Mouse (Mus musculus) liver, adult 2 months (tissue): ENCODE data around the gene Gadd45g.

Experiments
- CTCF ChIP-seq: fragments of 200-500 bp; IDR thresholded peaks from 2 replicates; pipeline ENCODE4 v1.5.1; 2011; ENCODE audit warnings: low read depth, low read length, control low read depth
- POLR2A ChIP-seq: fragments of 200-500 bp; IDR thresholded peaks from 2 replicates; pipeline ENCODE4 v1.6.1; 2011; ENCODE audit warnings: low read length, control low read depth; ENCODE audit not compliant: insufficient read depth; ENCODE audit errors: extremely low read depth

DNA sequence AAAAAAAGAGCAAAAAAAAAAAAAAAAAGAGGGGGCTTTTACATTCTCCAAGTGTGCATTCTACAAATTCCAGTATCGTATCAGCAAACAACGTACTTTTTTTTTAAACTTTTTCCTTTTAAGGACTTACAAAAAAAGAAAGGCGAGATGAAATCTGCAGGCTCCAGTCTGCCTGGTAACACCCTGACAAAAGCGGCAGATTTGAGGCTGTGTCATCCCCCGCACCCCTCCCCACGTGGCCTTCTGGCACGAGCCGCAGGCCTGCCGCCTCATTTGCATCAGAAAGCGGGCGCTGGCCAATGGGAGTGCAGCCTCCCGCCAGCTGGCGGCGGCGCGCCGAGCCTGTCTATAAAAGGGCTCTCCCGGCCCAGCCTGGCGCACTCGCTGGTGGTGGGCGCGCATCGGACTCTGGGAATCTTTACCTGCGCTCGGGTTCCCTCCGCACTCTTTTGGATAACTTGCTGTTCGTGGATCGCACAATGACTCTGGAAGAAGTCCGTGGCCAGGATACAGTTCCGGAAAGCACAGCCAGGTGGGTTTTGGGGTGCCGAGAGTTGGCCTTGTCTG lies at the start of gene Gadd45g:
- TF ChIP-seq CTCF: no peak
- TF ChIP-seq POLR2A: peak; percentile 99
